Mouse (Mus musculus): Measurements from ENCODE around the gene Mmachc.
A peak's percentile ranks its signal among the peaks of the same experiment; 100 is the strongest.
"Not testable (repeated sequence)": the region's sequence is repeated elsewhere in the genome, so short reads cannot be mapped to it uniquely, and the experiment has no call there.

Mmachc gene

DNA sequence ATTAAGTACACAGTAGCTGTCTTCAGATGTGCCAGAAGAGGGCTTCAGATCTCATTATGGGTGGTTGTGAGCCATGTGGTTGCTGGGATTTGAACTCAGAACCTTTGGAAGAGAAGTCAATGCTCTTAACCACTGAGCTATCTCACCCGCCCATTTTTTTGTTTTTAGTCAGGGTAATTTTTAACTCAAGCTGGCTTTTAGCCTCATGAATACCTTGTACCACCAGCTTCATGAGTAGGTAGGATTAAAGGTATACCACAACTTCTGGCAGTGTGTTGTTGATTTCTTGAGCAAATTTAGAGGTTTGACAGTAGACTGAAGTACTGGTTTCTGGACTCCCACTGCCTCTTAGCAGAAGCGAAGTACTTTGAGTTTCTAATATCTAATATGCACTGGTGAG lies 16.1 kb downstream of the Mmachc start:
- no peak for DNase-seq (ENCODE audit: low read depth, low spot score)

GRCm38 (mm10) chr4:116689309-116689876 lies 18.8 kb downstream of the Mmachc start:
- DNase-seq (ENCODE audit: low read depth, low spot score): no peak

GRCm38 (mm10) chr4:116687041-116687440 lies 21.2 kb downstream of the Mmachc start:
- no peak for DNase-seq (ENCODE audit: low read depth, low spot score)

GRCm38 (mm10) chr4:116685402-116686061 lies 22.7 kb downstream of the Mmachc start, which contains the start of gene Prdx1:
Prdx1 (plus strand) TSS chr4:116685544.
- DNase-seq (ENCODE audit: low read depth, low spot score): peak; percentile 97

DNA sequence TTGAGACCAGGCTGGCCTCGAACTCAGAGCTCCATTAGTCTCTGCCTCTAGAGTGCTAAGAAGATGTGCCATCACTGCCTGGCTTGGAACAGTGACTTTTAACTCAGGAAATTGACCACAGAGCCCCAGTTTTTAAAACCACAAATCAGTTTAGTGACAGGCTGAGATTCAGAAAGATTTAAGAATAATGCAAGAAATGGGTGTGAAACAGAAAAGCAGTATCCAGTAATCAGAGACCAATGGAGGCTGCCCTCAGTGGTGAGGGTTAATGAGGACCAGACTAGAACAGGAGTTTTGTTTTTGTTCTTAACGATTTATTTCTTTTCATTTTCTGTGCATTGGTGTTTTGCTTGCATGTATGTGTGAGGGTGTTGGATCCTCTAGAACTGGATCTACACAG lies 23.5 kb downstream of the Mmachc start:
- DNase-seq (ENCODE audit: low read depth, low spot score): no peak

GRCm38 (mm10) chr4:116683957-116684356 lies 24.2 kb downstream of the Mmachc start:
- DNase-seq (ENCODE audit: low read depth, low spot score): no peak

GRCm38 (mm10) chr4:116680521-116680920 lies 27.7 kb downstream of the Mmachc start:
- not testable (repeated sequence) for DNase-seq (ENCODE audit: low read depth, low spot score)

GRCm38 (mm10) chr4:116679141-116679540 lies 29.1 kb downstream of the Mmachc start:
- no peak for DNase-seq (ENCODE audit: low read depth, low spot score)

DNA sequence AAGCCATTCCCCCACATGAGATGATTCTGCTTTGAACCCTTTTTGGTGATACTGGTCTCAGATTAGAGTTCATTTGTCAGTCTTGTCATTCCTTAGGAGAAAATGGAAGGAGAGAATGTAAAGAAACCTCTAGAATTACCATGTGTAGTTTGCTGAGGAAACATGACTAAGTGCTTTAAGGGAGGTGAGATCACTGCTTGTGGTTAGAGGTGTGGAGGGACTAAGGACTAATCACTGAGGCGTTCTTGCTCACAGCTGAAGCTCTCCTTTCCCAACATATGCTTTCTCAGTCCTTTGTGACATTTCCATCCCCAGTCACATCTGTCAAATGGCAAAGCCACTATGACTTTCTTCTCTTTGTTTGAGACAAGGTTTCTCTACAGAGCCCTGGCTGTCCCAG lies 30.4 kb downstream of the Mmachc start:
- no peak for DNase-seq (ENCODE audit: low read depth, low spot score)

DNA sequence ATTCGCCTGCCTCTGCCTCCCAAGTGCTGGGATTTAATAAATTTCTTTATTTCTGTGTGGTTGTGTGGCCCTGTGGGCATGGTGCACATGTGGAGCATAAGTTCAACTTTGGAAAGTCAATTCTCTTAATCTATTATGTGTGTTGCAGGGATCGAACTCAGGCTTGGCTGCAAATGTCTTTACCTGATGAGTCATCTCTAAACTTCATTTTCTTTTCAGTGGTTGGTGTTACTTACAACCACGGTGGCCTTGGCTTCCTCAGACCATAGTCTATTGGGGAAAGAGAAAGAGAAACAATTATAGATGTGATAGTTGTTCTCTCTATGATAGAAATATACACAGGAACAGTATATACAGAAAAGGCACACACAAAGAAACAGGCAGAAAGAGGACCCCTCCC lies 32.2 kb downstream of the Mmachc start:
- no peak for DNase-seq (ENCODE audit: low read depth, low spot score)

- DNase-seq (ENCODE audit: low read depth, low spot score): not testable (repeated sequence)
Observed at GRCm38 (mm10) chr4:116674761-116675160, 33.4 kb downstream of the Mmachc start.

GRCm38 (mm10) chr4:116672785-116673184 lies 35.4 kb downstream of the Mmachc start:
- DNase-seq (ENCODE audit: low read depth, low spot score): no peak

- no peak for DNase-seq (ENCODE audit: low read depth, low spot score)
Observed at GRCm38 (mm10) chr4:116669291-116669690, 38.9 kb downstream of the Mmachc start.

DNA sequence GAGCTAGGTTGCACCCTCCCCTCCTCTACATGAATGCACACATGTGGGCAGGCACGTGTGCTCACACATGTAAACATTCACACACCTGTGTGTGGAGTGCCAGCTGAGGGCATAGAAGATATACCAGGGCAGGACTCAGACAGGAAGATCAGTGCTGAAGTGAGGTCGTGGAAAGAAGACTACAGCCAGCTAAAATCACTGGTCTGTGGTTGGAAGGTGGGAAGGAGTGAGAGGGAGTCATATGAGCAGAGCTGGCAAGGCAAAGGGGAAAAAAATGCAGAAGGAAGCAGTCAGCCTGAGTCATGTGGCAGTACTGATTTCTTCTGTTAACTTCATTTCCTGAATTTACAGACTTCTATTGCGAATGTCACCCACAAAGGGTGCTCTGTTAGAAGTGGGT lies 40.1 kb downstream of the Mmachc start:
- DNase-seq (ENCODE audit: low read depth, low spot score): no peak

DNA sequence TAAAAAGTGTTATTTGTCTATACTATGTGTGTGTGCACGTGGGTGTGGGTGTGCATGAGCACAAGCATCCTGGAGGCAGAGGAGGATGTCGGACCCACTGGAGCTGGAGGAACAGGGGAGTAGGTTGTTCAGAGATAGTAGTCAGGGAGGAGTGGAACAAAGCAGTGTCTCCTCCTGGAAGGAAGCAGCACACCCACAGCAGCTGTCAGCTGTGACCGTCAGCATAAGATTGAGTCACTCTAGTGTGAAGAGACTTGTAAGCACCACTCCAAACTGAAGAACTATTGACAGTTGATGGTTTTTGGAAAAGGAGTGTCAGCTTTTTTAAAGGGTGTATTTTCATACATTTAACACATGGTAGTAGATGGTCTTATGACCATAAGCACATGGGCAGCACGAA lies 41.6 kb downstream of the Mmachc start:
- DNase-seq (ENCODE audit: low read depth, low spot score): no peak

DNA sequence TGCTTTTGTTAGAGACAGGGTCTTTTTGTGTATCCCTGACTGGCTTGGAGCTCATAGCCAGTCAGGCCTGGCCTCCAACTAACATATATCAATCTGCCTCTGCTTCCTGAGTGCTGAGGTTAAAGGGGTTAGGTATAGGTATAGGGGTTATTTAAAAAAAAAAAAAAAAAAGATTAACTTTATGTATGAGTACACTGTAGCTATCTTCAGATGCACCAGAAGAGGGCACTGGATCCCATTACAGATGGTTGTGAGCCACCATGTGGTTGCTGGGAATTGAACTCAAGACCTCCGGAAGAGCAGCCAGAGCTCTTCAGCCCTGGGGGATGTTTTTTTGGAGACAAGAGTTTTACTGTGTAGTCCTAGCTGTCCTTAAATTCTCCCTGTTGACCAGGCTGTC lies 46.2 kb downstream of the Mmachc start:
- no peak for DNase-seq (ENCODE audit: low read depth, low spot score)

DNA sequence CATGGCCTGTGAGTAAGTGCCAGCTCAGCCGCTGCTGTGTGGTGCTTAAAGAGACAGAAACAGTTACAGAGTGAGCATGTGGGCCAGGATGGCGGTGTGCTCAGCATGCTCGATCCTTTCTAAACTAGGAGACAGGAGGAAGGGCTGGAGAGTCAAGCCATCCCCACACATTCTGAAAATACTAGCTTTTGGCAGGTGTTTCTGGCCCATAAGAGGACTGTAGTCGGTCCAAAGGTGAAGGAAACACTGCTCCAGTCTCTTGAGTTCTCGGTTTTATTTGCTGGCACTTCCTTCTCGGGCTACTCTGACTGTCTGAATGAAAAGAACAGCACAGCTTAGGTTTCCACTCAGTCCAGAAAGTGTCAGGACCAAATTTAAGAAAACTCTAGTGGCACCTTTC lies 47.4 kb downstream of the Mmachc start:
- no peak for DNase-seq (ENCODE audit: low read depth, low spot score)

DNA sequence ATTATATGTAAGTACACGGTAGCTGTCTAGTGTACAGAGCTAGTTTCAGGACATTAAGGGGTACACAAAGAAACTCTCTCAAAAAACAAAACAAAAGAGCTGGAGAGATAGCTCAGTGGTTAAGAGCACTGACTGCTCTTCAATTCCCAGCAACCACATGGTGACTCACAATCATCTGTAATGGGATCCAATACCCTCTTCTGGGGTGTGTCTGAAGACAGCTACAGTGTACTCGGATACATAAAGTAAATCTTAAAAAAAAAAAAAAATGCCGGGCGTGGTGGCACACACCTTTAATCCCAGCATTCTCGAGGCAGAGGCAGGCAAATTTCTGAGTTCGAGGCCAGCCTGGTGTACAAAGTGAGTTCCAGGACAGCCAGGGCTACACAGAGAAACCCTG lies 48.3 kb downstream of the Mmachc start:
- DNase-seq (ENCODE audit: low read depth, low spot score): not testable (repeated sequence)

- DNase-seq (ENCODE audit: low read depth, low spot score): no peak
Observed at GRCm38 (mm10) chr4:116659474-116659873, 48.7 kb downstream of the Mmachc start.

DNA sequence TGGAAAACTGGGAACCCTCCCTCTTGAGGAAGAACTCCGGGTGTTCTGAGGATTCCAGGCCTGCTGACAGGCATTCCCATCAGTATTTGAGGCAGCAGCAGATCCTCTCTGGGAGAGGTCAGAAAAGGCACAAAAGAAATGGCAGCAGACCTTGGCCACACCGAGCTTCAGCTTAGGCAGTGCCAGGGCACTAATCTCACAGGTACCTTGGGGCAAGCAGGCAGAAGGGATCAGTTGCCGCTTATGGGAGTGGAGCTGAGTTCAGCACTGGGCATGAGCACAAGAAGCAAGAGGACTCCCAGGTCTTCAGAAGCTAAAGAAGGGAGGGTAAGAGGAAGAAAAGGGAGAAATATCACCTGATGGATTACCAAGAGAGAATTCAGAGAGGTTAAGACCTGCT lies 50.2 kb downstream of the Mmachc start:
- no peak for DNase-seq (ENCODE audit: low read depth, low spot score)

DNA sequence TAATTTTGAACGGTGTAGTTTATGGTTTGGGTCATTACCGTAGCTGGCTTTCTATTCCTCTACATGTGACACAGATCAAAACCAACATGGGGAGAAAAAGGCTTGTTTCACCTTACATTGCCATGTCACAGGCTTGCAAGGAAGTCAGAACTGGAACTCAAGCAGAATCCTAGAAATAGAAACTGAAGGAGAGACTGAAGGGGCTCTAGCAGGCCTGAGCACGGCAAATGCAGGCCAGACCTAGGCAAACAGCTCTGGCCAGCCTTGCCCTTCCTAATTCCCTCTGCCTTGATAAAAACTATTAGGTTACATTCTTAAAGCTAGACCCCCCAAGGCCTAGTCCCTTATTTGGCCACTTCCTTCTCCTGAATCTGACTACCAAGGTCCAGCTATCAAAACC lies 52.5 kb downstream of the Mmachc start:
- DNase-seq (ENCODE audit: low read depth, low spot score): no peak

DNA sequence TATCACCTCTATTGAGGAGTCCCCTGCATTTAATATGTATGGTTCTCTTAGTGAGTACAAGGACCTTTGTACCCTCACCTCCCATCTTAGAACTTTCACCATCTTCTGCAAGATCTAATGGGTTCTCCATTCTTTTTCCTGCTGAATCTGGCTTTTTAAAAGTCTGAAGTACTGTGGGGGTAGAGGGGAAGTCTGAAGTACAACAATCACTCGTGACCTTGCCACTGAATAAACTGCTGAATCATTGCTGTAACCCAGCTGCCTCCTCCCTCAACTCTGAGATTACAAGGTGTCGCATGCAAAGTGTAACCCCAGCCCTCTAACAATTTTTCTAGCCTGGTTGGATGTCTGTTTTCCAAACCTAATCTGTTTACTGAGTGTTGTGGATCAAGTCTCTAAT lies 53.1 kb downstream of the Mmachc start:
- peak; percentile 64 for DNase-seq (ENCODE audit: low read depth, low spot score)

GRCm38 (mm10) chr4:116653228-116653627 lies 55.0 kb downstream of the Mmachc start:
- DNase-seq (ENCODE audit: low read depth, low spot score): no peak
